Mouse (Mus musculus): Measurements from ENCODE around the gene Snx9. TPM values are rescaled to one million over a fixed set of nuclear protein-coding genes. Genes with fewer than 3 reads are reported as not detected.

The Snx9 gene
- polyA plus RNA-seq, 1 experiment from 2014 or later = 34.0 TPM

GRCm38 (mm10) chr17:5897326-5898200, 56.4 kb downstream of the Snx9 start:
- Histone ChIP-seq H3K4me3 (ENCODE audit: low read length) (no peak overlapping the region), H3K4me2 (replicated peaks; ENCODE audit: low read depth, low read length) (no peak overlapping the region), H3K9me3 (ENCODE audit: low read length) (no peaks in the 10 kb centered on the region), H3K9ac (replicated peaks; ENCODE audit: low read length) (no peak overlapping the region), H3K27ac (ENCODE audit: low read length) (no peak overlapping the region), H3K27me3 (ENCODE audit: insufficient read depth, low read length) (no peaks in the 10 kb centered on the region), H3K4me1 (ENCODE audit: insufficient read depth, low read length) (peaks cover 24% of the 10 kb centered on the region), H3K36me3 (ENCODE audit: insufficient read depth, low read length) (peaks cover 21% of the 10 kb centered on the region)
- ATAC-seq (ENCODE audit: low FRiP score, low TSS enrichment) = no peak
- 89% methylated on average over 17 of the region's 17 CpGs for WGBS

- no peak overlapping the region for H3K4me2 ChIP-seq (replicated peaks; ENCODE audit: low read depth, low read length)
- H3K27me3 ChIP-seq (ENCODE audit: insufficient read depth, low read length) = no peaks in the 10 kb centered on the region
- H3K9ac ChIP-seq (replicated peaks; ENCODE audit: low read length) = no peak overlapping the region
- 75% methylated on average over 6 of the region's 6 CpGs for WGBS
- H3K4me3 ChIP-seq (ENCODE audit: low read length) = no peak overlapping the region
- no peak overlapping the region for H3K27ac ChIP-seq (ENCODE audit: low read length)
- no peak for ATAC-seq (ENCODE audit: low FRiP score, low TSS enrichment)
- no peaks in the 10 kb centered on the region for H3K9me3 ChIP-seq (ENCODE audit: low read length)
- H3K36me3 ChIP-seq (ENCODE audit: insufficient read depth, low read length) = peaks cover 21% of the 10 kb centered on the region
- H3K4me1 ChIP-seq (ENCODE audit: insufficient read depth, low read length) = peaks cover 17% of the 10 kb centered on the region
Measured at GRCm38 (mm10) chr17:5899251-5899650, 58.1 kb downstream of the Snx9 start.

- H3K27me3 ChIP-seq (ENCODE audit: insufficient read depth, low read length) = no peaks in the 10 kb centered on the region
- H3K4me1 ChIP-seq (ENCODE audit: insufficient read depth, low read length) = peaks cover 16% of the 10 kb centered on the region
- no peak for ATAC-seq (ENCODE audit: low FRiP score, low TSS enrichment)
- no peak overlapping the region for H3K27ac ChIP-seq (ENCODE audit: low read length)
- peaks cover 31% of the 10 kb centered on the region for H3K36me3 ChIP-seq (ENCODE audit: insufficient read depth, low read length)
- H3K9ac ChIP-seq (replicated peaks; ENCODE audit: low read length) = no peak overlapping the region
- no peak overlapping the region for H3K4me3 ChIP-seq (ENCODE audit: low read length)
- WGBS = 78% methylated on average over 5 of the region's 5 CpGs
- no peaks in the 10 kb centered on the region for H3K9me3 ChIP-seq (ENCODE audit: low read length)
- no peak overlapping the region for H3K4me2 ChIP-seq (replicated peaks; ENCODE audit: low read depth, low read length)
Measured at GRCm38 (mm10) chr17:5901381-5901780, 60.3 kb downstream of the Snx9 start.

GRCm38 (mm10) chr17:5903630-5904301, 62.6 kb downstream of the Snx9 start:
- H3K27me3 ChIP-seq (ENCODE audit: insufficient read depth, low read length) = no peaks in the 10 kb centered on the region
- H3K36me3 ChIP-seq (ENCODE audit: insufficient read depth, low read length) = peaks cover 42% of the 10 kb centered on the region
- H3K9me3 ChIP-seq (ENCODE audit: low read length) = no peaks in the 10 kb centered on the region
- H3K9ac ChIP-seq (replicated peaks; ENCODE audit: low read length) = no peak overlapping the region
- peak; percentile 62; the same call in 1 of the 2 replicates for ATAC-seq (ENCODE audit: low FRiP score, low TSS enrichment)
- 62% methylated on average over 6 of the region's 6 CpGs for WGBS
- H3K4me2 ChIP-seq (replicated peaks; ENCODE audit: low read depth, low read length) = no peak overlapping the region
- no peak overlapping the region for H3K4me3 ChIP-seq (ENCODE audit: low read length)
- H3K27ac ChIP-seq (ENCODE audit: low read length) = peak overlapping the region; percentile 70
- peaks cover 16% of the 10 kb centered on the region for H3K4me1 ChIP-seq (ENCODE audit: insufficient read depth, low read length)

GRCm38 (mm10) chr17:5909681-5910080, 68.6 kb downstream of the Snx9 start:
- Histone ChIP-seq H3K9me3 (ENCODE audit: low read length) (no peaks in the 10 kb centered on the region), H3K4me2 (replicated peaks; ENCODE audit: low read depth, low read length) (no peak overlapping the region), H3K4me1 (ENCODE audit: insufficient read depth, low read length) (no peaks in the 10 kb centered on the region), H3K27me3 (ENCODE audit: insufficient read depth, low read length) (no peaks in the 10 kb centered on the region), H3K4me3 (ENCODE audit: low read length) (no peak overlapping the region), H3K9ac (replicated peaks; ENCODE audit: low read length) (no peak overlapping the region), H3K27ac (ENCODE audit: low read length) (no peak overlapping the region), H3K36me3 (ENCODE audit: insufficient read depth, low read length) (peaks cover 45% of the 10 kb centered on the region)
- 89% methylated on average over 4 of the region's 4 CpGs for WGBS
- ATAC-seq (ENCODE audit: low FRiP score, low TSS enrichment) = no peak

GRCm38 (mm10) chr17:5911591-5911990, 70.5 kb downstream of the Snx9 start:
- H3K27me3 ChIP-seq (ENCODE audit: insufficient read depth, low read length) = no peaks in the 10 kb centered on the region
- peaks cover 41% of the 10 kb centered on the region for H3K36me3 ChIP-seq (ENCODE audit: insufficient read depth, low read length)
- H3K9me3 ChIP-seq (ENCODE audit: low read length) = no peaks in the 10 kb centered on the region
- 65% methylated on average over 12 of the region's 12 CpGs for WGBS
- H3K27ac ChIP-seq (ENCODE audit: low read length) = no peak overlapping the region
- no peaks in the 10 kb centered on the region for H3K4me1 ChIP-seq (ENCODE audit: insufficient read depth, low read length)
- H3K4me2 ChIP-seq (replicated peaks; ENCODE audit: low read depth, low read length) = no peak overlapping the region
- ATAC-seq (ENCODE audit: low FRiP score, low TSS enrichment) = no peak
- no peak overlapping the region for H3K9ac ChIP-seq (replicated peaks; ENCODE audit: low read length)
- H3K4me3 ChIP-seq (ENCODE audit: low read length) = no peak overlapping the region

GRCm38 (mm10) chr17:5912797-5913196, 71.7 kb downstream of the Snx9 start:
- H3K4me1 ChIP-seq (ENCODE audit: insufficient read depth, low read length) = no peaks in the 10 kb centered on the region
- ATAC-seq (ENCODE audit: low FRiP score, low TSS enrichment) = no peak
- H3K9me3 ChIP-seq (ENCODE audit: low read length) = no peaks in the 10 kb centered on the region
- WGBS = 70% methylated on average over 4 of the region's 4 CpGs
- H3K9ac ChIP-seq (replicated peaks; ENCODE audit: low read length) = no peak overlapping the region
- no peak overlapping the region for H3K4me2 ChIP-seq (replicated peaks; ENCODE audit: low read depth, low read length)
- no peak overlapping the region for H3K27ac ChIP-seq (ENCODE audit: low read length)
- peaks cover 38% of the 10 kb centered on the region for H3K36me3 ChIP-seq (ENCODE audit: insufficient read depth, low read length)
- H3K4me3 ChIP-seq (ENCODE audit: low read length) = no peak overlapping the region
- H3K27me3 ChIP-seq (ENCODE audit: insufficient read depth, low read length) = no peaks in the 10 kb centered on the region

GRCm38 (mm10) chr17:5914217-5914616, 73.1 kb downstream of the Snx9 start:
- no peak for ATAC-seq (ENCODE audit: low FRiP score, low TSS enrichment)
- H3K27ac ChIP-seq (ENCODE audit: low read length) = no peak overlapping the region
- H3K4me1 ChIP-seq (ENCODE audit: insufficient read depth, low read length) = no peaks in the 10 kb centered on the region
- no peaks in the 10 kb centered on the region for H3K27me3 ChIP-seq (ENCODE audit: insufficient read depth, low read length)
- no peak overlapping the region for H3K4me3 ChIP-seq (ENCODE audit: low read length)
- 64% methylated on average over 5 of the region's 5 CpGs for WGBS
- H3K9me3 ChIP-seq (ENCODE audit: low read length) = no peaks in the 10 kb centered on the region
- no peak overlapping the region for H3K4me2 ChIP-seq (replicated peaks; ENCODE audit: low read depth, low read length)
- no peak overlapping the region for H3K9ac ChIP-seq (replicated peaks; ENCODE audit: low read length)
- peaks cover 40% of the 10 kb centered on the region for H3K36me3 ChIP-seq (ENCODE audit: insufficient read depth, low read length)

GRCm38 (mm10) chr17:5921954-5922353, 80.8 kb downstream of the Snx9 start:
- H3K4me2 ChIP-seq (replicated peaks; ENCODE audit: low read depth, low read length) = no peak overlapping the region
- H3K27me3 ChIP-seq (ENCODE audit: insufficient read depth, low read length) = no peaks in the 10 kb centered on the region
- no peak for ATAC-seq (ENCODE audit: low FRiP score, low TSS enrichment)
- peaks cover 71% of the 10 kb centered on the region for H3K36me3 ChIP-seq (ENCODE audit: insufficient read depth, low read length)
- no peak overlapping the region for H3K4me3 ChIP-seq (ENCODE audit: low read length)
- no peaks in the 10 kb centered on the region for H3K4me1 ChIP-seq (ENCODE audit: insufficient read depth, low read length)
- H3K9ac ChIP-seq (replicated peaks; ENCODE audit: low read length) = no peak overlapping the region
- H3K27ac ChIP-seq (ENCODE audit: low read length) = no peak overlapping the region
- no peaks in the 10 kb centered on the region for H3K9me3 ChIP-seq (ENCODE audit: low read length)
- WGBS = 87% methylated on average over 8 of the region's 8 CpGs

GRCm38 (mm10) chr17:5923281-5923680, 82.2 kb downstream of the Snx9 start:
- Histone ChIP-seq H3K4me3 (ENCODE audit: low read length) (no peak overlapping the region), H3K36me3 (ENCODE audit: insufficient read depth, low read length) (peaks cover 76% of the 10 kb centered on the region), H3K27ac (ENCODE audit: low read length) (no peak overlapping the region), H3K4me1 (ENCODE audit: insufficient read depth, low read length) (no peaks in the 10 kb centered on the region), H3K9me3 (ENCODE audit: low read length) (no peaks in the 10 kb centered on the region), H3K4me2 (replicated peaks; ENCODE audit: low read depth, low read length) (no peak overlapping the region), H3K9ac (replicated peaks; ENCODE audit: low read length) (no peak overlapping the region), H3K27me3 (ENCODE audit: insufficient read depth, low read length) (no peaks in the 10 kb centered on the region)
- ATAC-seq (ENCODE audit: low FRiP score, low TSS enrichment) = no peak
- 79% methylated on average over 9 of the region's 9 CpGs for WGBS

Measured in kidney, embryonic 16.5 days (tissue).